Mouse (Mus musculus) testis, adult 2 months (tissue): ENCODE measurements around the gene Lmtk3.

Experiments
- CTCF ChIP-seq: fragments of 200-500 bp; IDR thresholded peaks from 2 replicates; pipeline ENCODE4 v1.5.1; 2012; ENCODE audit warnings: low read depth, mild to moderate bottlenecking, inconsistent platforms, low read length, moderate library complexity; ENCODE audit not compliant: control insufficient read depth, insufficient read depth, insufficient replicate concordance
- POLR2A ChIP-seq: fragments of 200-500 bp; IDR thresholded peaks from 2 replicates; pipeline ENCODE4 v1.6.1; 2012; ENCODE audit warnings: low read depth, mild to moderate bottlenecking, inconsistent platforms, low read length, moderate library complexity; ENCODE audit not compliant: control insufficient read depth

GRCm38 (mm10) chr7:45794971-45795370 is 11.4 kb downstream of the Lmtk3 start:
- TF ChIP-seq POLR2A (no peak), CTCF (no peak)
